Mouse (Mus musculus): Measurements from ENCODE around the gene Abcg1.
A peak's percentile ranks its signal among the peaks of the same experiment; 100 is the strongest.

The Abcg1 gene

GRCm38 (mm10) chr17:31079078-31079840 lies 21.8 kb downstream of the Abcg1 start:
- peak; percentile 73 for DNase-seq (ENCODE audit: low spot score)

GRCm38 (mm10) chr17:31082296-31083078 lies 25.0 kb downstream of the Abcg1 start:
- no peak for DNase-seq (ENCODE audit: low spot score)

DNA sequence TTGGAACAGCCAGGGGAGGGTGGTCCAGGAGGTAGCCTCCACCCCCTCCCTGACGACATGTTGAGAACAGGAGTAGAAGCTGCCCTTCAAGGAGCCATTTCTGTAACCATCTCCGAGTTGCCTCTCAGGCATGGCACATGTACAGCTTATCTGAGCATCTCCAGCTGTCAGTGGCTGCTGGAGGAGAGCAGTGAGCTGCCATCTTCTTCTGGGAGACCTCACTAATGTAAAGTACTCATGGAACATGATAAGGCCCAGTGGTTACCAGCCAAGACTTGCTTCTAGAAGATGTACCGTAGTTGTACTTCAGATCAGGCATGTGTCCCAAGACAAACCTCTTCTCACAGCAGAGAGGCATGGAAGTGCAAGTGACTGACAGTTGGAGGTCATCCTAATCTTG lies 28.0 kb downstream of the Abcg1 start:
- no peak for DNase-seq (ENCODE audit: low spot score)

DNA sequence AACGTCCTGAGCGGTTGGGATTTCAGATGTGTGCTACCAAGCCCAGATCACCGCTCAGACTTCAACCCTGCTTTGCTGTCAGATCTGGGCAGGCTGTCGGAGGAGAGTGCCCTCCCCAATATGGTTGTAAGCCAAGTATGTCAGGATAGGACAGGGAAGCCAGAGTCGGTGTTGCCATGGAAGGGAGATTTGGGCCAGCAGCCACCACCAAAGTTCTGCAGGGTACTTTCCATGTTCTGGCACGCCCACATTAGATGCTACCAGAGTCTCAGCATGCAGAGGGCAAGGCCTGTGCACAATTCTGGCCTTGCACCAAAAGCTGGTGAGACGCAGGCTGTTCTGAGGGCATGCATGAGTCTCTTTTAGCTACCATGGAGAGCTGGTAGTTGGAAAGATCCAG lies 28.7 kb downstream of the Abcg1 start:
- DNase-seq (ENCODE audit: low spot score) = no peak

DNA sequence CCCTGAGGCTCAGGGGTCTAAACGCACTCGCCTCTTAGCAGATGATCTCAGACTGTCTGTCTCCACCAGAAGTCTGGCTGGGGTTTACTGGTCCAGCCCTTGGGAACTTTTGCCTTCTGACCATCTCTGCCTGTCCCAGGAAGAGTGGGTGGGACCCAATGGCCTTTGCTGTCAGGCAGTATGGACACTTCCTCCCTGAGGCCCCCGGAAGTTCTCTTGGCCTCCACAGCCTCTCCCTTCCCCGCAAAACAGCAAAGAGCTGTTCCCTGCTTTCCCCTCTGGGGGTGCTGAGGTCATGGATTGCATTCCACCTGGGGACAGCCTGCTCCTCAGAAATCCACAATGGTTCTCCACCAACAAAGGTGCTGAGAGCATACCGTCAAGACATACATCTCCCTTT lies 31.2 kb downstream of the Abcg1 start:
- no peak for DNase-seq (ENCODE audit: low spot score)

DNA sequence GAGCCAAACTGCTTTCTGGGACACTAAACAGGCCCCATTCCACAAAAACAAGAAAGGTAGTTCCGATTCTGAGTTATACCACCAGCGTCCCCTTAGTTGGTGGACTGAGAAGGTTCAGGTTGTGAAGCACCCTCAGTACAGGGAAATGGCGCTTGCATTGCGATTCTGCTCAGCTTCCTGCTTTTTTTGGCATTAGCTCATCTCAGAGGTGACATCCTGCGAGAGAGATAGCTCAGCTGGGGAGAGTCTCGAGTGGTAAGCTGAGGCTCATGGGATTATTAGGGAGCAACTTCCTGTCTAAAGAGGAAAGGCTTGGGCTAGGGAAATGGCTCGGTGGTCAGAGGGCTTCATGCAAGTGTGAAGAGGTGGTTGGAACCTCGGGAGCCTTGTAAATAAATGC lies 32.4 kb downstream of the Abcg1 start:
- no peak for DNase-seq (ENCODE audit: low spot score)

- no peak for DNase-seq (ENCODE audit: low spot score)
Measured at GRCm38 (mm10) chr17:31091023-31091735, 33.7 kb downstream of the Abcg1 start.

GRCm38 (mm10) chr17:31094781-31095180 lies 37.3 kb downstream of the Abcg1 start:
- no peak for DNase-seq (ENCODE audit: low spot score)

- DNase-seq (ENCODE audit: low spot score) = no peak
Measured at GRCm38 (mm10) chr17:31095570-31095969, 38.1 kb downstream of the Abcg1 start.

DNA sequence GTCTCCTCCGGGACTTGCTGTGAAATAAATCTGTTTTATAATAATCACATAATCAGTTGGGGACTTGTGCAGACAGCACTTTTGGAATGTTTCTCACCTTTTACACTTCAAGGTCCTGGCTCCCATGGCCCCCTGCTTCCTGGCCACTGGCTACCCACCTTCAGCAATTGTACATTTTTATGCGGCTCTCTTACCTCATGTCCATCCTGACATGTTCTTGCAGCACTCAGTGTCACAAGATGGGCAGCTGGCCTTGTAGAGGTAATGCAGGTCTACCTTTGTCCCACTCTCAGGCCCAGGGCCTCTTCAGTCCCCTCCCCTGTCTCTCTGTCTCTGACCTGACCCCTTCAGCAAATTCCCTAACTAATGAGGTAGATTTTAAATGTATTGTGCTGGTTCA lies 39.4 kb downstream of the Abcg1 start:
- no peak for DNase-seq (ENCODE audit: low spot score)

GRCm38 (mm10) chr17:31098788-31099187 lies 41.3 kb downstream of the Abcg1 start:
- no peak for DNase-seq (ENCODE audit: low spot score)

DNA sequence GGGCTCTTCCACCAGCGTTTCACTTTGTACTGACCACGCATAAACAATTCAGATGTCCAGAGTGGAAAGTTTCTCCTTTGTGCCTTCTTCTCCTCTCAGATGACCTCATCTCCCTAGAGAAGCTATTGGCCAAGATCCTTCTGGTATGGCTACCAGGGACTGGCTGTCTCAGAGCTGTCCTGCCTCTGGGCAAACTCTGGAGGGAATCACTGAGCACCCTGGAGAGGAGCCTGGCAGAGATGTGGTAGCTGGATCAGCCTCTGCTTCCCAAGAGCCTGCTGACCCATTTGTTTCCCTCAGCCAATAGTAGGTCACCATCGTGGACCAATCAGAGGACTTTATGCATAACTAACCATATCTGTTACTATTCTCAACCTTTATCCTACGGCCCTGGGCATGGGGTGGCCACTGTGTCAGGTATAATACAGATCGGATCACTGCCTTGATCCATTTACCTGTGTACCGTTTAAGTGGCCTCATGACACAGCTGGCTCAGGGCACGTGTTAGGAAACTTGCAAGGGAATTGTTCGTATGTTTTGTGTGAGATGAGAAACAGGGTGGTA lies 45.6 kb downstream of the Abcg1 start:
- no peak for DNase-seq (ENCODE audit: low spot score)

- DNase-seq (ENCODE audit: low spot score) = no peak
Measured at GRCm38 (mm10) chr17:31103823-31104222, 46.3 kb downstream of the Abcg1 start.

- no peak for DNase-seq (ENCODE audit: low spot score)
Measured at GRCm38 (mm10) chr17:31108388-31108787, 50.9 kb downstream of the Abcg1 start.

DNA sequence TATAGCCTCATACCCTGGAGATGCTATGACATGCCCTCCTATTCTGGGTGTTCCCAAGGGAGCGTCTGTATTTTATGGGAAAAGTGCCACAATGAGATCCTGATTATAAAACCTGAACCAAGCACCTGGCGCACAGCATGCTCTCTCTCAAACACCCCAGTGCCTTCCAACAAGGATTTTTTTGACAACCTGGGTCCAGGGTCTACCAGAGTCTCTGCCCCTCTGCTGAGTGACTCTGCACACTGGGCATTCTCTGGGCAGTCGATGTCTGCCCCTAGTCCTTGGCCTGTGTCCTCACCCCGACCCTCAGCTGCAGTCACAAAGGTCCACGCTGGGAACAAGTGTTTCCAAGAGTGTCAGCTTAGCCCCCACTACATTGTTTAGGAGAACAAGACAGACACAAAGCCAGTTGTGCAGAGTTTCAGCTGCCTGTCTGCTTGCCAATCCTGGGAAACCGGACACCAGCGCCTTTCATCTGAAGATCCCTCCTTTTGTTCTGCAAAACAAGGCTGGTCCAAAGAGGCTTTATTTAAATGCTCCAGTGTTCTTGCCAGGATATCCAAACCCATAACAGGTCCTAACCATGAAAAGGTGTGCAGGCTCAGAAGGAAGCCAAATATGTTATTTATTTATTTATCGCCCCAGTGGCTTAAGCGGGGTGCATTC lies 55.8 kb downstream of the Abcg1 start:
- no peak for DNase-seq (ENCODE audit: low spot score)

DNA sequence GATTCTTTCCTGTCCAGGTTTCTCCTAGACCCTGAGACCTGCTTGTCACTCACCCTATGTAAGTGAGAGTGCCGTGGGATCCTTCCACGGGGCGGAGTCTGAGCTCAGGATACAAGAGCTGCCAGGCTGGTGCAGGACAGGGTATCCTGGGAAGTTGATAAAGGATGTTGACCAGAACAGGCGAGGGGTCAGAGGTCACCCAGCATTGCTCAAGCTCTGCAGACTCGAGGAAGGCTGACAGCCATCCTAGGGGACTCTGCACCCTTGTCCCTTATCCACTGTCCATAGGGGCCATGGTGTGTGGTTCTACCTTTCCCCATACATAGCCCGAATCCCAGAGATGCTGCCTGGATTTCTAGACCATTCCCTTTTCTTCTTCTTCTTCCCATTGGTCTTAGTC lies 58.6 kb downstream of the Abcg1 start:
- DNase-seq (ENCODE audit: low spot score) = no peak

DNA sequence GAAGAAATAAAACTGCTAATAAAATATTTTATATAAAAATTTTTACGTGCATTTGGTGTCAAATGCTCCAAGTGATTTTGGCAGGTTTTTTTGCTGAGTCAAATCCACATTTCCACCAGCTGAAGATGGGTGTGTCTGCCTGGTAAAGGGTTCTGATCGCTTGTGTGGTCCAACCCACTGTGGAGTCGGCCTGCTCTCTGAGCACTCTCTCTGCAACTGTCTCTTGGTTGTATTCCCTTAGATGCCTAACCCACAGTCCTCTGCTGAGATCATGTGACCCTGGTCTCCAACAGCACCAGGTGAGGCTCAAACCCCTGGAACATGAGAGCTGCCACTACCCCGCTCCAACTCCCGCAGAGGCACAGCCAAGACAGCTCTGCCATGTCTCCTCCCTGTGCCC lies 60.5 kb downstream of the Abcg1 start:
- no peak for DNase-seq (ENCODE audit: low spot score)

GRCm38 (mm10) chr17:31119429-31119828 lies 62.0 kb downstream of the Abcg1 start:
- peak; percentile 69 for DNase-seq (ENCODE audit: low spot score)

GRCm38 (mm10) chr17:31121975-31122374 lies 64.5 kb downstream of the Abcg1 start:
- no peak for DNase-seq (ENCODE audit: low spot score)

GRCm38 (mm10) chr17:31125548-31126266 lies 68.2 kb downstream of the Abcg1 start:
- DNase-seq (ENCODE audit: low spot score) = no peak

- DNase-seq (ENCODE audit: low spot score) = no peak
Measured at GRCm38 (mm10) chr17:31128708-31129318, 71.3 kb downstream of the Abcg1 start.
